Mouse (Mus musculus): Measurements from ENCODE around the gene Tm4sf4. TPM values are rescaled to one million over a fixed set of nuclear protein-coding genes. Genes with fewer than 3 reads are reported as not detected.

Tm4sf4 gene
- polyA plus RNA-seq, 1 experiment from 2014 or later = 0.23 TPM

- Histone ChIP-seq H3K27ac (no peak overlapping the region), H3K9ac (no peak overlapping the region), H3K9me3 (replicated peaks) (no peaks in the 10 kb centered on the region), H3K36me3 (no peaks in the 10 kb centered on the region), H3K27me3 (no peaks in the 10 kb centered on the region), H3K4me1 (no peaks in the 10 kb centered on the region), H3K4me2 (replicated peaks) (no peak overlapping the region), H3K4me3 (no peak overlapping the region)
- WGBS = 61% methylated on average over 3 of the region's 3 CpGs
- no peak for ATAC-seq (ENCODE audit: low FRiP score)
These were observed 20.6 kb downstream of the Tm4sf4 start for GRCm38 (mm10) chr3:57445706-57446105.

- H3K9me3 ChIP-seq (replicated peaks) = no peaks in the 10 kb centered on the region
- no peak for ATAC-seq (ENCODE audit: low FRiP score)
- no peak overlapping the region for H3K4me2 ChIP-seq (replicated peaks)
- no peak overlapping the region for H3K27ac ChIP-seq
- H3K4me1 ChIP-seq = no peaks in the 10 kb centered on the region
- H3K4me3 ChIP-seq = no peak overlapping the region
- no peaks in the 10 kb centered on the region for H3K27me3 ChIP-seq
- 64% methylated on average over 1 of the region's 1 CpGs for WGBS
- no peak overlapping the region for H3K9ac ChIP-seq
- H3K36me3 ChIP-seq = no peaks in the 10 kb centered on the region
These were observed 22.8 kb downstream of the Tm4sf4 start for GRCm38 (mm10) chr3:57447889-57448288.

GRCm38 (mm10) chr3:57448445-57448844 is 23.3 kb downstream of the Tm4sf4 start:
- ATAC-seq (ENCODE audit: low FRiP score) = 0 out of 2 replicates have a peak, but pooled peaks have one; percentile 54
- H3K9me3 ChIP-seq (replicated peaks) = no peaks in the 10 kb centered on the region
- H3K27ac ChIP-seq = no peak overlapping the region
- no peak overlapping the region for H3K4me2 ChIP-seq (replicated peaks)
- 36% methylated on average over 5 of the region's 5 CpGs for WGBS
- no peaks in the 10 kb centered on the region for H3K4me1 ChIP-seq
- H3K27me3 ChIP-seq = no peaks in the 10 kb centered on the region
- H3K36me3 ChIP-seq = no peaks in the 10 kb centered on the region
- H3K9ac ChIP-seq = no peak overlapping the region
- no peak overlapping the region for H3K4me3 ChIP-seq

- 0 out of 2 replicates have a peak, but pooled peaks cover 6% of the 10 kb centered on the region for H3K36me3 ChIP-seq
- no peaks in the 10 kb centered on the region for H3K27me3 ChIP-seq
- H3K9ac ChIP-seq = no peak overlapping the region
- no peak overlapping the region for H3K27ac ChIP-seq
- no peak for ATAC-seq (ENCODE audit: low FRiP score)
- H3K4me2 ChIP-seq (replicated peaks) = no peak overlapping the region
- no peaks in the 10 kb centered on the region for H3K9me3 ChIP-seq (replicated peaks)
- H3K4me1 ChIP-seq = no peaks in the 10 kb centered on the region
- no peak overlapping the region for H3K4me3 ChIP-seq
- whole genome bisulfite sequencing = 70% methylated on average over 11 of the region's 11 CpGs
These were observed 33.5 kb downstream of the Tm4sf4 start for GRCm38 (mm10) chr3:57458652-57459051.

GRCm38 (mm10) chr3:57463302-57463701 is 38.2 kb downstream of the Tm4sf4 start:
- Histone ChIP-seq H3K9ac (no peak overlapping the region), H3K4me2 (replicated peaks) (no peak overlapping the region), H3K9me3 (replicated peaks) (no peaks in the 10 kb centered on the region), H3K4me1 (no peaks in the 10 kb centered on the region), H3K4me3 (no peak overlapping the region), H3K27ac (no peak overlapping the region), H3K36me3 (0 out of 2 replicates have a peak, but pooled peaks cover 6% of the 10 kb centered on the region), H3K27me3 (no peaks in the 10 kb centered on the region)
- no peak for ATAC-seq (ENCODE audit: low FRiP score)
- WGBS = 77% methylated on average over 4 of the region's 4 CpGs

GRCm38 (mm10) chr3:57466289-57466688 is 41.2 kb downstream of the Tm4sf4 start:
- Histone ChIP-seq H3K9me3 (replicated peaks) (no peaks in the 10 kb centered on the region), H3K4me3 (no peak overlapping the region), H3K4me2 (replicated peaks) (no peak overlapping the region), H3K9ac (no peak overlapping the region), H3K36me3 (0 out of 2 replicates have a peak, but pooled peaks cover 6% of the 10 kb centered on the region), H3K27ac (no peak overlapping the region), H3K27me3 (no peaks in the 10 kb centered on the region), H3K4me1 (peaks cover 9% of the 10 kb centered on the region)
- ATAC-seq (ENCODE audit: low FRiP score) = no peak
- WGBS = 66% methylated on average over 3 of the region's 3 CpGs

- Histone ChIP-seq H3K4me2 (replicated peaks) (no peak overlapping the region), H3K4me3 (no peak overlapping the region), H3K36me3 (no peaks in the 10 kb centered on the region), H3K27me3 (no peaks in the 10 kb centered on the region), H3K9me3 (replicated peaks) (no peaks in the 10 kb centered on the region), H3K9ac (no peak overlapping the region), H3K27ac (no peak overlapping the region), H3K4me1 (peaks cover 23% of the 10 kb centered on the region)
- ATAC-seq (ENCODE audit: low FRiP score) = no peak
- WGBS = over 99% methylated on average over 3 of the region's 3 CpGs
These were observed 44.2 kb downstream of the Tm4sf4 start for GRCm38 (mm10) chr3:57469325-57469724.

GRCm38 (mm10) chr3:57470326-57470725 is 45.2 kb downstream of the Tm4sf4 start:
- Histone ChIP-seq H3K4me2 (replicated peaks) (no peak overlapping the region), H3K4me1 (peaks cover 23% of the 10 kb centered on the region), H3K9ac (no peak overlapping the region), H3K27ac (no peak overlapping the region; the same call in 1 of the 2 replicates), H3K9me3 (replicated peaks) (no peaks in the 10 kb centered on the region), H3K27me3 (no peaks in the 10 kb centered on the region), H3K36me3 (no peaks in the 10 kb centered on the region), H3K4me3 (no peak overlapping the region)
- ATAC-seq (ENCODE audit: low FRiP score) = 0 out of 2 replicates have a peak, but pooled peaks have one; percentile 18
- WGBS = 20% methylated on average over 5 of the region's 5 CpGs

- Histone ChIP-seq H3K27me3 (no peaks in the 10 kb centered on the region), H3K27ac (peak overlapping the region; percentile 64), H3K9me3 (replicated peaks) (no peaks in the 10 kb centered on the region), H3K4me1 (peaks cover 23% of the 10 kb centered on the region), H3K4me2 (replicated peaks) (peak overlapping the region; percentile 44), H3K4me3 (peak overlapping the region; percentile 9; the same call in 1 of the 2 replicates), H3K9ac (peak overlapping the region; percentile 42), H3K36me3 (no peaks in the 10 kb centered on the region)
- 5% methylated on average over 15 of the region's 15 CpGs for WGBS
- ATAC-seq (ENCODE audit: low FRiP score) = peak; percentile 55
These were observed 46.0 kb downstream of the Tm4sf4 start for GRCm38 (mm10) chr3:57470981-57471601.

- Histone ChIP-seq H3K4me2 (replicated peaks) (no peak overlapping the region), H3K36me3 (no peaks in the 10 kb centered on the region), H3K4me3 (no peak overlapping the region), H3K27me3 (no peaks in the 10 kb centered on the region), H3K9ac (no peak overlapping the region), H3K9me3 (replicated peaks) (no peaks in the 10 kb centered on the region), H3K4me1 (peaks cover 23% of the 10 kb centered on the region), H3K27ac (0 out of 2 replicates have a peak overlapping the region, but pooled peaks have one; percentile 6)
- ATAC-seq (ENCODE audit: low FRiP score) = peak; percentile 85
- WGBS = 29% methylated on average over 4 of the region's 4 CpGs
These were observed 47.3 kb downstream of the Tm4sf4 start for GRCm38 (mm10) chr3:57472407-57472806.

- H3K27ac ChIP-seq = no peak overlapping the region
- peaks cover 23% of the 10 kb centered on the region for H3K4me1 ChIP-seq
- H3K27me3 ChIP-seq = no peaks in the 10 kb centered on the region
- no peaks in the 10 kb centered on the region for H3K36me3 ChIP-seq
- no peak overlapping the region for H3K9ac ChIP-seq
- no peak overlapping the region for H3K4me2 ChIP-seq (replicated peaks)
- 87% methylated on average over 8 of the region's 8 CpGs for WGBS
- H3K4me3 ChIP-seq = no peak overlapping the region
- ATAC-seq (ENCODE audit: low FRiP score) = no peak
- no peaks in the 10 kb centered on the region for H3K9me3 ChIP-seq (replicated peaks)
These were observed 49.3 kb downstream of the Tm4sf4 start for GRCm38 (mm10) chr3:57474421-57474820.

- H3K27me3 ChIP-seq = no peaks in the 10 kb centered on the region
- no peak overlapping the region for H3K27ac ChIP-seq
- WGBS = 80% methylated on average over 4 of the region's 4 CpGs
- no peaks in the 10 kb centered on the region for H3K9me3 ChIP-seq (replicated peaks)
- H3K36me3 ChIP-seq = no peaks in the 10 kb centered on the region
- no peak overlapping the region for H3K4me2 ChIP-seq (replicated peaks)
- no peak overlapping the region for H3K9ac ChIP-seq
- no peak for ATAC-seq (ENCODE audit: low FRiP score)
- H3K4me1 ChIP-seq = no peaks in the 10 kb centered on the region
- no peak overlapping the region for H3K4me3 ChIP-seq
These were observed 55.5 kb downstream of the Tm4sf4 start for GRCm38 (mm10) chr3:57480640-57481039.

- Histone ChIP-seq H3K4me3 (no peak overlapping the region), H3K36me3 (no peaks in the 10 kb centered on the region), H3K27ac (no peak overlapping the region), H3K9ac (no peak overlapping the region), H3K4me1 (peaks cover 3% of the 10 kb centered on the region; the same call in 1 of the 2 replicates), H3K27me3 (no peaks in the 10 kb centered on the region), H3K9me3 (replicated peaks) (no peaks in the 10 kb centered on the region), H3K4me2 (replicated peaks) (no peak overlapping the region)
- 92% methylated on average over 5 of the region's 5 CpGs for WGBS
- no peak for ATAC-seq (ENCODE audit: low FRiP score)
These were observed 56.9 kb downstream of the Tm4sf4 start for GRCm38 (mm10) chr3:57481981-57482380.

All from hindbrain, embryonic 12.5 days (tissue).